Mouse (Mus musculus): ENCODE results near the gene Ift80.

GRCm38 (mm10) chr3:69051894-69052293 is 47.5 kb upstream of the Ift80 start:
- TF ChIP-seq MAX (IDR thresholded peaks at IDR 0.05) (no peak), CTCF (IDR thresholded peaks at IDR 0.05; ENCODE audit: control insufficient read depth, insufficient read depth, insufficient read length) (no peak)
